Mouse (Mus musculus) megakaryocyte, embryonic 14.5 days (primary cell): ENCODE measurements around the gene Txlna.

ENCODE experiments used
- FLI1 ChIP-seq: IDR thresholded peaks from 2 replicates; pipeline ENCODE4 v1.6.1; 2012; ENCODE audit warnings: low read length, inconsistent platforms, mixed read lengths
- GATA1 ChIP-seq: IDR thresholded peaks from 3 replicates; pipeline ENCODE4 v1.6.1; 2012; ENCODE audit warnings: mixed read lengths, low read length, inconsistent platforms, borderline replicate concordance

DNA sequence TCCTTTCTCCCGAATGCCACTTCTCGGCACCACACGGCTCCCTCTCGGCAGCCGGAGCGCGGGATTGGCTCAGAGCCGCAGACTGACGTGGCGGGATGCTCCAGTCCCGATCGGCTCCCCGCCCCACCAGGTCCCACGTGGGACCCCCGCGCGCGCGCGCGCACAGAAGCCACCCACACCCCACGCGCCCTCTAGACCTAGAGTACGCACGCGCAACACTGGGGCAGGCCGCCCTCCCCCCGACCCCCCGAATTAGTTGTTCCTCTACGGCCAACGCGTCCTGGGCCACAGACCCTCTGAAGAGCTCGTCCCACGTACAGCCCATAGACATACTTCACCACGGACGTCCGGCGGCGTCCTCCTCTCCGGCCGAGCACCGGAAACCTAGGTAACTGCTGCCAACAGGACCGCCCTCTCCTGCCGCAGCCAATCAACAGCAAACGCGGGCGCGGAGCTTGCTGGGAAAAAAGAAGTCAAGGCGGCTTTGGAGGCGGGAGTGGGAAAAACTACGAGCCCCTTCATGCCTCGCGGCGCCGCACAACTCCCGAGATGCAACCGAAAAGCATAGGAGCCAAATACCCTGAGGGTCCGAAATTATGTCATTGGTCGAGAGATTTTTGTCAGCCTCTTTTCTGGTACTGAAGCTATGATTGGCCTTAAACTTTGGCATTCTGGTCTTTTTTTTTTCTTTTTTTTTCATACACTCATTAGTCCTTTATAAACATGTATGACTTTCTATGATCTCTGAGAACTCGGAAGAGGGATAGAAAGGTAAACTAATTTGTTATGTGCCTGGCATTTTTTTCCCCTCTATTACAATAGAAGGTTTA lies at the start of gene Txlna:
- no peak for TF ChIP-seq GATA1
- no peak for TF ChIP-seq FLI1
